Mouse (Mus musculus) midbrain, postnatal 0 days (tissue): ENCODE data around the gene Nckipsd. TPM values are rescaled to one million over a fixed set of nuclear protein-coding genes. Genes with fewer than 3 reads are reported as not detected.

Experiments used
- ATAC-seq: fragments of 200-750 bp; cut with Nextera tagmentation; 2 replicates; pipeline ENCODE4 v1.8.0; 2017; ENCODE audit warnings: moderate number of reproducible peaks, mild to moderate bottlenecking, moderate TSS enrichment, moderate library complexity; ENCODE audit not compliant: low FRiP score
- DNase-seq: peaks from one replicate; pipeline ENCODE4 v3.0.0-alpha.2; 2015; ENCODE audit warnings: low spot score
- H3K27ac ChIP-seq: fragments of 300-500 bp; sonication (generic); 2 replicates; pipeline ENCODE4 v1.5.1; 2014; ENCODE audit warnings: low read depth, mild to moderate bottlenecking, low read length, mixed read lengths
- H3K27me3 ChIP-seq: fragments of 300-500 bp; sonication (generic); 2 replicates; pipeline ENCODE4 v1.6.1; 2014; ENCODE audit warnings: low read length, control low read depth, mixed read lengths; ENCODE audit not compliant: insufficient read depth
- H3K36me3 ChIP-seq: fragments of 300-500 bp; sonication (generic); 2 replicates; pipeline ENCODE4 v1.6.1; 2014; ENCODE audit warnings: low read length, control low read depth, mixed read lengths; ENCODE audit not compliant: insufficient read depth
- H3K4me1 ChIP-seq: fragments of 300-500 bp; sonication (generic); 2 replicates; pipeline ENCODE4 v1.6.1; 2014; ENCODE audit warnings: mild to moderate bottlenecking, control low read depth, antibody characterized with exemption, low read length, mixed read lengths; ENCODE audit not compliant: insufficient read depth
- H3K4me2 ChIP-seq: fragments of 300-500 bp; sonication (generic); 2 replicates; pipeline ENCODE4 v1.6.1; 2014; ENCODE audit warnings: low read depth, mild to moderate bottlenecking, low read length, mixed read lengths; ENCODE audit not compliant: poor library complexity, severe bottlenecking
- H3K4me3 ChIP-seq: fragments of 300-500 bp; sonication (generic); 2 replicates; pipeline ENCODE4 v1.5.1; 2014; ENCODE audit warnings: low read depth, mild to moderate bottlenecking, low read length, moderate library complexity
- H3K9ac ChIP-seq: fragments of 300-500 bp; sonication (generic); replicated peaks from 2 replicates; pipeline ENCODE4 v1.6.1; 2014; ENCODE audit warnings: mild to moderate bottlenecking, low read length, moderate library complexity, mixed read lengths; ENCODE audit not compliant: poor library complexity, severe bottlenecking
- H3K9me3 ChIP-seq: fragments of 300-500 bp; sonication (generic); 2 replicates; pipeline ENCODE4 v1.6.1; 2016; ENCODE audit warnings: low read length, control low read depth
- CTCF ChIP-seq: IDR thresholded peaks from 2 replicates; pipeline ENCODE4 v1.5.1; 2016; ENCODE audit warnings: antibody characterized with exemption, mild to moderate bottlenecking
- WGBS: fragments of 180-500 bp; shearing (Covaris S2); extraction: QIAGEN DNeasy Blood & Tissue Kit; methylation state at CpG from one replicate; pipeline ENCODE4 v1.1.7; 2014; 5-methylcytosine and 5-hydroxymethylcytosine counted together
- polyA plus RNA-seq: library from polyadenylated mRNA; unstranded; fragments of >200 nt; fragmentation: Nextera tagmentation; extraction: Ambion mirVana; gene quantifications from 2 replicates; pipeline ENCODE4 v1.2.1, GENCODE M21; 2015
- total RNA-seq: library from RNA; depleted of rRNA; stranded (reverse); fragments of >200 nt; gene quantifications from 2 replicates; pipeline ENCODE4 v1.2.3, GENCODE M21; 2014

The Nckipsd gene
- total and polyA plus RNA-seq, 2 experiments from 2014 or later: 32.5 to 83.4 TPM

- H3K4me3 ChIP-seq: no peak overlapping the region
- peaks cover 69% of the 10 kb centered on the region for H3K36me3 ChIP-seq
- no peak for TF ChIP-seq CTCF
- H3K9ac ChIP-seq: no peak overlapping the region
- ATAC-seq (no peak), DNase-seq (no peak)
- H3K27ac ChIP-seq: no peak overlapping the region
- no peaks in the 10 kb centered on the region for H3K27me3 ChIP-seq
- no peak overlapping the region for H3K4me2 ChIP-seq
- 86% methylated on average over 7 of the region's 7 CpGs for WGBS
- H3K4me1 ChIP-seq: no peaks in the 10 kb centered on the region
- no peaks in the 10 kb centered on the region for H3K9me3 ChIP-seq
Observed at GRCm38 (mm10) chr9:108815557-108815956, 7.4 kb downstream of the Nckipsd start.

- H3K4me2 ChIP-seq: no peak overlapping the region
- WGBS: 44% methylated on average over 3 of the region's 3 CpGs
- H3K9ac ChIP-seq: no peak overlapping the region
- no peak overlapping the region for H3K4me3 ChIP-seq
- peaks cover 33% of the 10 kb centered on the region for H3K36me3 ChIP-seq
- peak; percentile 84 for TF ChIP-seq CTCF
- no peaks in the 10 kb centered on the region for H3K4me1 ChIP-seq
- H3K27me3 ChIP-seq: no peaks in the 10 kb centered on the region
- H3K9me3 ChIP-seq: no peaks in the 10 kb centered on the region
- no peak overlapping the region for H3K27ac ChIP-seq
- DNase-seq (peak; percentile 66), ATAC-seq (no peak)
Observed at GRCm38 (mm10) chr9:108819495-108819894, 11.3 kb downstream of the Nckipsd start.

GRCm38 (mm10) chr9:108820077-108820476, 11.9 kb downstream of the Nckipsd start:
- ATAC-seq: no peak
- H3K27me3 ChIP-seq: no peaks in the 10 kb centered on the region
- no peak for DNase-seq
- no peak overlapping the region for H3K9ac ChIP-seq
- no peak for TF ChIP-seq CTCF
- no peaks in the 10 kb centered on the region for H3K4me1 ChIP-seq
- H3K36me3 ChIP-seq: peaks cover 27% of the 10 kb centered on the region
- no peak overlapping the region for H3K4me3 ChIP-seq
- WGBS: 71% methylated on average over 5 of the region's 5 CpGs
- H3K27ac ChIP-seq: no peak overlapping the region
- no peaks in the 10 kb centered on the region for H3K9me3 ChIP-seq
- H3K4me2 ChIP-seq: no peak overlapping the region

GRCm38 (mm10) chr9:108824144-108824685, 16.0 kb downstream of the Nckipsd start:
- Histone ChIP-seq H3K27me3 (no peaks in the 10 kb centered on the region), H3K27ac (peak overlapping the region; percentile 85), H3K9ac (peak overlapping the region; percentile 62), H3K4me3 (peak overlapping the region; percentile 78), H3K9me3 (no peaks in the 10 kb centered on the region), H3K36me3 (peaks cover 13% of the 10 kb centered on the region), H3K4me1 (no peaks in the 10 kb centered on the region), H3K4me2 (peak overlapping the region; percentile 83)
- DNase-seq (peak; percentile 53), ATAC-seq (peak; percentile 4; the same call in 1 of the 2 replicates)
- 4% methylated on average over 25 of the region's 25 CpGs for WGBS
- TF ChIP-seq CTCF: peak; percentile 42; the same call in 1 of the 2 replicates

GRCm38 (mm10) chr9:108824755-108825413, 16.7 kb downstream of the Nckipsd start:
- Histone ChIP-seq H3K4me2 (peak overlapping the region; percentile 83), H3K9me3 (no peaks in the 10 kb centered on the region), H3K27ac (peak overlapping the region; percentile 85), H3K4me3 (peak overlapping the region; percentile 78), H3K36me3 (peaks cover 20% of the 10 kb centered on the region), H3K4me1 (no peaks in the 10 kb centered on the region), H3K9ac (peak overlapping the region; percentile 92), H3K27me3 (no peaks in the 10 kb centered on the region)
- ATAC-seq (peak; percentile 90), DNase-seq (peak; percentile 99)
- under 1% methylated on average over 31 of the region's 31 CpGs for WGBS
- no peak for TF ChIP-seq CTCF
